8 mouse cellular contexts compared by ENCODE assay signal in genomic region chr11:51059151-51059571, GRCm38 (mm10). TPM values are rescaled to one million over a fixed set of nuclear protein-coding genes. Genes with fewer than 3 reads are reported as not detected.
DNase-seq lines count a peak whose midpoint lies in the region; ATAC-seq and TF ChIP-seq lines count a peak whose summit lies in the region.

Gene Zfp354a (plus strand): TSS chr11:51059257.

- under 1% methylated on average over 32 of the region's 32 CpGs for WGBS in embryonic facial prominence, embryonic 15.5 days
- WGBS in heart, embryonic 10.5 days: under 1% methylated on average over 32 of the region's 32 CpGs
- under 1% methylated on average over 29 of the region's 32 CpGs for WGBS in kidney, embryonic 14.5 days
- under 1% methylated on average over 32 of the region's 32 CpGs for WGBS in limb, embryonic 12.5 days
- WGBS in midbrain, embryonic 16.5 days: under 1% methylated on average over 32 of the region's 32 CpGs

- H3K4me1 ChIP-seq in bone marrow macrophage, adult 2 months (ENCODE audit: control insufficient read depth, insufficient read depth, low read length): no peaks in the 10 kb centered on the region
- H3K4me1 ChIP-seq in embryonic facial prominence, embryonic 15.5 days: peaks cover 8% of the 10 kb centered on the region
- peaks cover 9% of the 10 kb centered on the region for H3K4me1 ChIP-seq in heart, embryonic 10.5 days
- peaks cover 4% of the 10 kb centered on the region; the same call in 1 of the 2 replicates for H3K4me1 ChIP-seq in kidney, embryonic 14.5 days (ENCODE audit: control insufficient read depth, insufficient read depth, low read length)
- peaks cover 9% of the 10 kb centered on the region for H3K4me1 ChIP-seq in limb, embryonic 12.5 days (replicated peaks)
- peaks cover 10% of the 10 kb centered on the region for H3K4me1 ChIP-seq in midbrain, embryonic 16.5 days (ENCODE audit: control insufficient read depth, insufficient read depth, low read length)
- H3K4me1 ChIP-seq in testis, adult 2 months (ENCODE audit: control insufficient read depth, insufficient read depth, low read length): peaks cover 19% of the 10 kb centered on the region

- peaks cover 14% of the 10 kb centered on the region for H3K36me3 ChIP-seq in embryonic facial prominence, embryonic 15.5 days
- H3K36me3 ChIP-seq in heart, embryonic 10.5 days: peaks cover 15% of the 10 kb centered on the region
- H3K36me3 ChIP-seq in kidney, embryonic 14.5 days (ENCODE audit: control insufficient read depth, insufficient read depth, low read length): peaks cover 8% of the 10 kb centered on the region; the same call in 1 of the 2 replicates
- peaks cover 29% of the 10 kb centered on the region for H3K36me3 ChIP-seq in limb, embryonic 12.5 days
- peaks cover 5% of the 10 kb centered on the region for H3K36me3 ChIP-seq in midbrain, embryonic 16.5 days (ENCODE audit: control insufficient read depth, insufficient read depth, low read length)
- H3K36me3 ChIP-seq in testis, adult 2 months (ENCODE audit: control insufficient read depth, insufficient read depth, low read length): no peaks in the 10 kb centered on the region

- TF ChIP-seq POLR2A in bone marrow macrophage, adult 2 months (IDR thresholded peaks at IDR 0.05; ENCODE audit: borderline replicate concordance, low read depth, low read length): no peak
- no peak for TF ChIP-seq POLR2A in testis, adult 2 months (IDR thresholded peaks at IDR 0.05; ENCODE audit: control insufficient read depth, low read depth, low read length)

- peak; percentile 69 for DNase-seq in 3134 (ENCODE audit: extremely low read depth, insufficient read length, low spot score)
- peak; percentile 91 for DNase-seq in heart, embryonic 10.5 days (ENCODE audit: low spot score)

- no peak for TF ChIP-seq CTCF in bone marrow macrophage, adult 2 months (IDR thresholded peaks at IDR 0.05; ENCODE audit: low read depth, low read length)
- TF ChIP-seq CTCF in testis, adult 2 months (IDR thresholded peaks at IDR 0.05; ENCODE audit: control insufficient read depth, insufficient read depth, insufficient replicate concordance, low read depth, low read length): no peak

- peak; percentile 85 for ATAC-seq in embryonic facial prominence, embryonic 15.5 days (ENCODE audit: insufficient number of reproducible peaks, low FRiP score, low TSS enrichment, low read depth)
- peak; percentile 95 for ATAC-seq in kidney, embryonic 14.5 days (ENCODE audit: low FRiP score, low TSS enrichment)
- ATAC-seq in limb, embryonic 12.5 days (ENCODE audit: insufficient number of reproducible peaks, insufficient read depth, low FRiP score, low TSS enrichment, low read depth): peak; percentile 88
- ATAC-seq in midbrain, embryonic 16.5 days: peak; percentile 94

- peak within 1 kb of the TSS; percentile 94 for H3K4me3 ChIP-seq in bone marrow macrophage, adult 2 months (ENCODE audit: insufficient read depth, low read length)
- peak within 1 kb of the TSS; percentile 83 for H3K4me3 ChIP-seq in embryonic facial prominence, embryonic 15.5 days (replicated peaks)
- peak within 1 kb of the TSS; percentile 91 for H3K4me3 ChIP-seq in heart, embryonic 10.5 days
- peak within 1 kb of the TSS; percentile 71 for H3K4me3 ChIP-seq in kidney, embryonic 14.5 days (ENCODE audit: low read length)
- H3K4me3 ChIP-seq in limb, embryonic 12.5 days (replicated peaks): peak within 1 kb of the TSS; percentile 55
- peak within 1 kb of the TSS; percentile 86 for H3K4me3 ChIP-seq in midbrain, embryonic 16.5 days (ENCODE audit: low read depth, low read length)
- H3K4me3 ChIP-seq in testis, adult 2 months (ENCODE audit: control insufficient read depth, low read depth, low read length): peak within 1 kb of the TSS; percentile 94

- H3K4me2 ChIP-seq in embryonic facial prominence, embryonic 15.5 days (replicated peaks): peak within 1 kb of the TSS; percentile 80
- H3K4me2 ChIP-seq in kidney, embryonic 14.5 days (replicated peaks; ENCODE audit: low read depth, low read length): peak within 1 kb of the TSS; percentile 53
- peak within 1 kb of the TSS; percentile 79 for H3K4me2 ChIP-seq in limb, embryonic 12.5 days
- peak within 1 kb of the TSS; percentile 80 for H3K4me2 ChIP-seq in midbrain, embryonic 16.5 days (ENCODE audit: low read length)

- H3K27me3 ChIP-seq in embryonic facial prominence, embryonic 15.5 days: no peaks in the 10 kb centered on the region
- H3K27me3 ChIP-seq in heart, embryonic 10.5 days (ENCODE audit: insufficient read depth, poor library complexity, severe bottlenecking): no peaks in the 10 kb centered on the region
- H3K27me3 ChIP-seq in kidney, embryonic 14.5 days (ENCODE audit: control insufficient read depth, insufficient read depth, low read length): no peaks in the 10 kb centered on the region
- no peaks in the 10 kb centered on the region for H3K27me3 ChIP-seq in limb, embryonic 12.5 days
- H3K27me3 ChIP-seq in midbrain, embryonic 16.5 days (ENCODE audit: control insufficient read depth, insufficient read depth, low read depth, low read length): no peaks in the 10 kb centered on the region
- no peaks in the 10 kb centered on the region for H3K27me3 ChIP-seq in testis, adult 2 months (ENCODE audit: control insufficient read depth, insufficient read depth, low read length)

- peak within 1 kb of the TSS; percentile 70 for H3K9ac ChIP-seq in embryonic facial prominence, embryonic 15.5 days
- peak within 1 kb of the TSS; percentile 73 for H3K9ac ChIP-seq in kidney, embryonic 14.5 days (ENCODE audit: low read depth, low read length)
- peak within 1 kb of the TSS; percentile 58 for H3K9ac ChIP-seq in limb, embryonic 12.5 days (replicated peaks)
- H3K9ac ChIP-seq in midbrain, embryonic 16.5 days (ENCODE audit: low read depth, low read length): peak within 1 kb of the TSS; percentile 92

- H3K27ac ChIP-seq in bone marrow macrophage, adult 2 months (ENCODE audit: insufficient read depth, low read depth, low read length): no peak within 1 kb of the TSS
- no peak within 1 kb of the TSS for H3K27ac ChIP-seq in embryonic facial prominence, embryonic 15.5 days (replicated peaks)
- peak within 1 kb of the TSS; percentile 97 for H3K27ac ChIP-seq in heart, embryonic 10.5 days
- H3K27ac ChIP-seq in kidney, embryonic 14.5 days (ENCODE audit: low read depth, low read length): no peak within 1 kb of the TSS
- 0 out of 2 replicates have a peak within 1 kb of the TSS, but pooled peaks have one; percentile 8 for H3K27ac ChIP-seq in limb, embryonic 12.5 days
- H3K27ac ChIP-seq in midbrain, embryonic 16.5 days (ENCODE audit: low read length): peak within 1 kb of the TSS; percentile 77
- H3K27ac ChIP-seq in testis, adult 2 months (ENCODE audit: control insufficient read depth, insufficient read depth, low read depth, low read length): peak within 1 kb of the TSS; percentile 66; the same call in 1 of the 2 replicates

- H3K9me3 ChIP-seq in embryonic facial prominence, embryonic 15.5 days (replicated peaks): no peaks in the 10 kb centered on the region
- no peaks in the 10 kb centered on the region for H3K9me3 ChIP-seq in heart, embryonic 10.5 days
- no peaks in the 10 kb centered on the region for H3K9me3 ChIP-seq in kidney, embryonic 14.5 days (ENCODE audit: control insufficient read depth, low read length)
- H3K9me3 ChIP-seq in limb, embryonic 12.5 days: no peaks in the 10 kb centered on the region
- H3K9me3 ChIP-seq in midbrain, embryonic 16.5 days (replicated peaks; ENCODE audit: control insufficient read depth, low read length, poor library complexity, severe bottlenecking): no peaks in the 10 kb centered on the region

RNA-seq across cellular contexts. Expression of gene Zfp354a, which starts in this region (rescaled TPM):
- polyA plus RNA-seq in bone marrow macrophage, adult 2 months (2012; ENCODE audit: insufficient read depth, insufficient read length, missing spikeins): not detected in 2 replicates
- polyA plus RNA-seq in embryonic facial prominence, embryonic 15.5 days (2015; fragmentation: Nextera tagmentation; extraction: Ambion mirVana): 10.1 and 10.6 TPM in 2 replicates
- polyA plus RNA-seq in heart, embryonic 10.5 days (2016; fragmentation: Nextera tagmentation; extraction: Ambion mirVana): 6.1 and 7.4 TPM in 2 replicates
- polyA plus RNA-seq in kidney, embryonic 14.5 days (2014; fragmentation: Nextera tagmentation; extraction: Ambion mirVana): 7.5 and 11.7 TPM in 2 replicates
- 9.8 and 10.3 TPM in 2 replicates for polyA plus RNA-seq in limb, embryonic 12.5 days (2016; fragmentation: Nextera tagmentation; extraction: Ambion mirVana)
- 14.7 and 16.3 TPM in 2 replicates for polyA plus RNA-seq in midbrain, embryonic 16.5 days (2015; fragmentation: Nextera tagmentation; extraction: Ambion mirVana)
- 0.54 and 1.2 TPM in 2 replicates for polyA plus RNA-seq in testis, adult 2 months (2012; rRNA removed)

Comparison
In these comparisons a context has a peak if more than half of its experiments do, and no peak if none do; other contexts are left out.
1. H3K27ac ChIP-seq: peak in heart, embryonic 10.5 days (single experiment), limb, embryonic 12.5 days (single experiment), midbrain, embryonic 16.5 days (single experiment) and testis, adult 2 months (single experiment); none in bone marrow macrophage, adult 2 months (single experiment), embryonic facial prominence, embryonic 15.5 days (single experiment) and kidney, embryonic 14.5 days (single experiment).
2. Peak in every context shown above with its lines, with median percentiles within 50 percentile points of each other: H3K4me3 ChIP-seq, ATAC-seq, H3K4me2 ChIP-seq and H3K9ac ChIP-seq.